Mouse (Mus musculus) erythroblast, embryonic 14.5 days (primary cell): ENCODE measurements around the gene Aox3.

Source experiments
- GATA1 ChIP-seq: IDR thresholded peaks from 2 replicates; pipeline ENCODE4 v1.6.1; 2012; ENCODE audit warnings: low read length, inconsistent platforms, mixed read lengths
- TAL1 ChIP-seq: IDR thresholded peaks from 3 replicates; pipeline ENCODE4 v1.6.1; 2012; ENCODE audit warnings: low read length, inconsistent platforms, mixed read lengths

DNA sequence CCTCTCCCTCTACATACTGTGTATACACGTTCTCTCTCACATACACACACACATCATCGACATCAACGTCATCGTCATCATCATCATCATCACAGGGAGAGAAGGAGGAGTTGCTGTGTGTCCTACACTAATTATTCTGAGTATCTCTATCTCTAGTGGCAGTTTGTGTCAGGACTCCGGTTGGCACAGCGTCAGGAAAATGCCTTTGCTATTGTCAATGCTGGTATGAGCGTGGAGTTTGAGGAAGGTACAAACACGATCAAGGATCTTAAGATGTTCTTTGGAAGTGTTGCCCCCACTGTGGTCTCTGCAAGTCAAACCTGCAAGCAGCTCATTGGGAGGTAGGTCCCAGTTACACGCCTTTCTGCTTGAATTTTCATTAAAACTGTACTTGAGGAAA, 126.0 kb downstream of the Aox3 start:
- TF ChIP-seq GATA1: no peak
- TF ChIP-seq TAL1: no peak
